Mouse (Mus musculus) liver, adult 2 months (tissue): ENCODE results near the gene Myo6. TPM values are rescaled to one million over a fixed set of nuclear protein-coding genes. Genes with fewer than 3 reads are reported as not detected.
A peak's percentile ranks its signal among the peaks of the same experiment; 100 is the strongest.

ENCODE experiments used
- DNase-seq: peaks from one replicate; pipeline ENCODE4 v3.0.0-alpha.2; 2011; ENCODE audit warnings: low read depth, low spot score; ENCODE audit errors: extremely low read depth
- H3K27ac ChIP-seq: fragments of 200-500 bp; replicated peaks from 2 replicates; pipeline ENCODE4 v1.5.1; 2012; ENCODE audit warnings: low read depth, mild to moderate bottlenecking, control low read depth, inconsistent platforms, low read length; ENCODE audit not compliant: insufficient read depth
- H3K27me3 ChIP-seq: fragments of 200-500 bp; 2 replicates; pipeline ENCODE4 v1.6.1; 2012; ENCODE audit warnings: mild to moderate bottlenecking, moderate library complexity, low read length, inconsistent platforms; ENCODE audit not compliant: control insufficient read depth, insufficient read depth
- H3K36me3 ChIP-seq: fragments of 200-500 bp; 2 replicates; pipeline ENCODE4 v1.6.1; 2012; ENCODE audit warnings: low read length, inconsistent platforms; ENCODE audit not compliant: control insufficient read depth, insufficient read depth
- H3K4me1 ChIP-seq: fragments of 200-500 bp; 2 replicates; pipeline ENCODE4 v1.6.1; 2011; ENCODE audit warnings: low read length; ENCODE audit not compliant: control insufficient read depth, insufficient read depth
- H3K4me3 ChIP-seq: fragments of 200-500 bp; 2 replicates; pipeline ENCODE4 v1.5.1; 2011; ENCODE audit warnings: low read depth, mild to moderate bottlenecking, control low read depth, low read length, moderate library complexity; ENCODE audit not compliant: insufficient read depth
- H3K79me2 ChIP-seq: fragments of 200-500 bp; 2 replicates; pipeline ENCODE4 v1.6.1; 2012; ENCODE audit warnings: inconsistent platforms, mild to moderate bottlenecking, low read length, moderate library complexity; ENCODE audit not compliant: control insufficient read depth, insufficient read depth
- H3K9ac ChIP-seq: fragments of 200-500 bp; 2 replicates; pipeline ENCODE4 v1.6.1; 2012; ENCODE audit warnings: low read depth, mild to moderate bottlenecking, control low read depth, inconsistent platforms, low read length
- CTCF ChIP-seq: fragments of 200-500 bp; IDR thresholded peaks from 2 replicates; pipeline ENCODE4 v1.5.1; 2011; ENCODE audit warnings: low read depth, low read length, control low read depth
- POLR2A ChIP-seq: fragments of 200-500 bp; IDR thresholded peaks from 2 replicates; pipeline ENCODE4 v1.6.1; 2011; ENCODE audit warnings: low read length, control low read depth; ENCODE audit not compliant: insufficient read depth; ENCODE audit errors: extremely low read depth
- WGBS: fragments of 180-500 bp; shearing (Covaris S2); methylation state at CpG from one replicate; pipeline ENCODE4 v1.1.7; 2018; 5-methylcytosine and 5-hydroxymethylcytosine counted together
- polyA plus RNA-seq: library from polyadenylated mRNA; depleted of rRNA; stranded (reverse); fragments of >200 nt; gene quantifications from 2 replicates; pipeline ENCODE4 v1.2.3, GENCODE M21; 2012
- total RNA-seq: library from RNA; depleted of rRNA; stranded (reverse); fragments of >200 nt; gene quantifications from 2 replicates; pipeline ENCODE4 v1.2.3, GENCODE M21; 2014

Myo6 gene
- total and polyA plus RNA-seq, 2 experiments = 12.4 to 31.7 TPM

GRCm38 (mm10) chr9:80166425-80166824 lies 1.6 kb downstream of the Myo6 start:
- Histone ChIP-seq H3K4me3 (peak overlapping the region; percentile 98), H3K4me1 (peaks cover 6% of the 10 kb centered on the region), H3K27ac (peak overlapping the region; percentile 64), H3K27me3 (no peaks in the 10 kb centered on the region), H3K79me2 (peaks cover 22% of the 10 kb centered on the region; the same call in 1 of the 2 replicates), H3K9ac (peak overlapping the region; percentile 59; the same call in 1 of the 2 replicates), H3K36me3 (no peaks in the 10 kb centered on the region)
- no peak for TF ChIP-seq POLR2A
- no peak for TF ChIP-seq CTCF
- WGBS = 6% methylated on average over 6 of the region's 6 CpGs
- peak; percentile 42 for DNase-seq

- TF ChIP-seq POLR2A (no peak), CTCF (no peak)
- H3K4me1 ChIP-seq = peaks cover 7% of the 10 kb centered on the region
- H3K79me2 ChIP-seq = peaks cover 27% of the 10 kb centered on the region
- no peak overlapping the region for H3K9ac ChIP-seq
- WGBS = 16% methylated on average over 4 of the region's 4 CpGs
- no peak overlapping the region for H3K4me3 ChIP-seq
- no peaks in the 10 kb centered on the region for H3K36me3 ChIP-seq
- no peaks in the 10 kb centered on the region for H3K27me3 ChIP-seq
- H3K27ac ChIP-seq = peak overlapping the region; percentile 78
- peak; percentile 75 for DNase-seq
Measured at GRCm38 (mm10) chr9:80167089-80167488, 2.3 kb downstream of the Myo6 start.

- no peak for TF ChIP-seq POLR2A
- no peaks in the 10 kb centered on the region for H3K27me3 ChIP-seq
- no peak overlapping the region for H3K27ac ChIP-seq
- H3K36me3 ChIP-seq = peaks cover 2% of the 10 kb centered on the region; the same call in 1 of the 2 replicates
- 97% methylated on average over 9 of the region's 9 CpGs for WGBS
- H3K4me1 ChIP-seq = peaks cover 10% of the 10 kb centered on the region
- H3K79me2 ChIP-seq = peaks cover 39% of the 10 kb centered on the region
- no peak overlapping the region for H3K4me3 ChIP-seq
- no peak for DNase-seq
- no peak overlapping the region for H3K9ac ChIP-seq
Measured at GRCm38 (mm10) chr9:80169551-80169950, 4.7 kb downstream of the Myo6 start.

- H3K27ac ChIP-seq = no peak overlapping the region
- H3K4me3 ChIP-seq = no peak overlapping the region
- no peak for TF ChIP-seq POLR2A
- no peak for TF ChIP-seq CTCF
- no peak for DNase-seq
- H3K79me2 ChIP-seq = peaks cover 44% of the 10 kb centered on the region
- no peak overlapping the region for H3K9ac ChIP-seq
- H3K4me1 ChIP-seq = peaks cover 12% of the 10 kb centered on the region
- no peaks in the 10 kb centered on the region for H3K27me3 ChIP-seq
- peaks cover 2% of the 10 kb centered on the region; the same call in 1 of the 2 replicates for H3K36me3 ChIP-seq
Measured at GRCm38 (mm10) chr9:80171241-80171640, 6.4 kb downstream of the Myo6 start.

- TF ChIP-seq CTCF = no peak
- TF ChIP-seq POLR2A = no peak
- no peak overlapping the region; the same call in 1 of the 2 replicates for H3K9ac ChIP-seq
- H3K79me2 ChIP-seq = peaks cover 49% of the 10 kb centered on the region
- peaks cover 16% of the 10 kb centered on the region for H3K4me1 ChIP-seq
- H3K27ac ChIP-seq = no peak overlapping the region
- WGBS = 83% methylated on average over 8 of the region's 8 CpGs
- DNase-seq = peak; percentile 49
- no peaks in the 10 kb centered on the region for H3K27me3 ChIP-seq
- no peak overlapping the region for H3K4me3 ChIP-seq
- peaks cover 2% of the 10 kb centered on the region; the same call in 1 of the 2 replicates for H3K36me3 ChIP-seq
Measured at GRCm38 (mm10) chr9:80172396-80173222, 7.8 kb downstream of the Myo6 start.

GRCm38 (mm10) chr9:80173629-80174028 lies 8.8 kb downstream of the Myo6 start:
- TF ChIP-seq CTCF (no peak), POLR2A (no peak)
- Histone ChIP-seq H3K79me2 (peaks cover 46% of the 10 kb centered on the region), H3K27me3 (no peaks in the 10 kb centered on the region), H3K4me3 (no peak overlapping the region), H3K36me3 (peaks cover 2% of the 10 kb centered on the region; the same call in 1 of the 2 replicates), H3K9ac (no peak overlapping the region), H3K4me1 (peaks cover 16% of the 10 kb centered on the region), H3K27ac (no peak overlapping the region)
- no peak for DNase-seq
- WGBS = 80% methylated on average over 9 of the region's 9 CpGs
